Mouse (Mus musculus): Measurements from ENCODE around the gene Sectm1b.
"Not testable (repeated sequence)": the region's sequence is repeated elsewhere in the genome, so short reads cannot be mapped to it uniquely, and the experiment has no call there.

The Sectm1b gene

GRCm38 (mm10) chr11:121069662-121070061 is 6.3 kb upstream of the Sectm1b start:
- not testable (repeated sequence) for DNase-seq (ENCODE audit: low read depth, low spot score)

- no peak for DNase-seq (ENCODE audit: low read depth, low spot score)
Observed at GRCm38 (mm10) chr11:121067895-121068294, 4.5 kb upstream of the Sectm1b start.

GRCm38 (mm10) chr11:121064197-121064596 is 828 bp upstream of the Sectm1b start:
- peak; percentile 64 for DNase-seq (ENCODE audit: low read depth, low spot score)

- DNase-seq (ENCODE audit: low read depth, low spot score), result no peak
Observed at GRCm38 (mm10) chr11:121061615-121062014, 1.8 kb downstream of the Sectm1b start.

- not testable (repeated sequence) for DNase-seq (ENCODE audit: low read depth, low spot score)
Observed at GRCm38 (mm10) chr11:121060401-121061067, 2.8 kb downstream of the Sectm1b start.

GRCm38 (mm10) chr11:121059471-121059870 is 3.9 kb downstream of the Sectm1b start:
- DNase-seq (ENCODE audit: low read depth, low spot score), result no peak

- DNase-seq (ENCODE audit: low read depth, low spot score), result no peak
Observed at GRCm38 (mm10) chr11:121058956-121059355, 4.4 kb downstream of the Sectm1b start.

GRCm38 (mm10) chr11:121058122-121058521 is 5.2 kb downstream of the Sectm1b start:
- no peak for DNase-seq (ENCODE audit: low read depth, low spot score)

GRCm38 (mm10) chr11:121056536-121057236 is 6.7 kb downstream of the Sectm1b start:
- DNase-seq (ENCODE audit: low read depth, low spot score), result no peak

GRCm38 (mm10) chr11:121053536-121053935 is 9.8 kb downstream of the Sectm1b start:
- peak; percentile 86 for DNase-seq (ENCODE audit: low read depth, low spot score)

- no peak for DNase-seq (ENCODE audit: low read depth, low spot score)
Observed at GRCm38 (mm10) chr11:121052387-121052786, 11.0 kb downstream of the Sectm1b start.

- DNase-seq (ENCODE audit: low read depth, low spot score), result no peak
Observed at GRCm38 (mm10) chr11:121051793-121052192, 11.6 kb downstream of the Sectm1b start.

- no peak for DNase-seq (ENCODE audit: low read depth, low spot score)
Observed at GRCm38 (mm10) chr11:121049840-121050239, 13.5 kb downstream of the Sectm1b start.

GRCm38 (mm10) chr11:121047826-121048399 is 15.5 kb downstream of the Sectm1b start:
- peak; percentile 53 for DNase-seq (ENCODE audit: low read depth, low spot score)

GRCm38 (mm10) chr11:121045286-121045685 is 18.1 kb downstream of the Sectm1b start:
- DNase-seq (ENCODE audit: low read depth, low spot score), result no peak

- DNase-seq (ENCODE audit: low read depth, low spot score), result not testable (repeated sequence)
Observed at GRCm38 (mm10) chr11:121043025-121043424, 20.3 kb downstream of the Sectm1b start.

- no peak for DNase-seq (ENCODE audit: low read depth, low spot score)
Observed at GRCm38 (mm10) chr11:121042480-121042879, 20.9 kb downstream of the Sectm1b start.

- no peak for DNase-seq (ENCODE audit: low read depth, low spot score)
Observed at GRCm38 (mm10) chr11:121041636-121042035, 21.7 kb downstream of the Sectm1b start.

- peak; percentile 89 for DNase-seq (ENCODE audit: low read depth, low spot score)
Observed at GRCm38 (mm10) chr11:121041212-121041611, 22.2 kb downstream of the Sectm1b start.

- peak; percentile 68 for DNase-seq (ENCODE audit: low read depth, low spot score)
Observed at GRCm38 (mm10) chr11:121039302-121039701, 24.1 kb downstream of the Sectm1b start, which contains the start of gene Cd7. Cd7 (minus strand) TSS chr11:121039418.

GRCm38 (mm10) chr11:121038366-121039240 is 24.8 kb downstream of the Sectm1b start:
- DNase-seq (ENCODE audit: low read depth, low spot score), result peak; percentile 53

GRCm38 (mm10) chr11:121033118-121033517 is 30.3 kb downstream of the Sectm1b start:
- no peak for DNase-seq (ENCODE audit: low read depth, low spot score)

Data from CD4-positive, CD25-positive, alpha-beta regulatory T cell, adult 2 months (primary cell).